Mouse (Mus musculus): ENCODE results near the gene Oas1d. TPM values are rescaled to one million over a fixed set of nuclear protein-coding genes. Genes with fewer than 3 reads are reported as not detected.

The Oas1d gene
- total RNA-seq, 2 experiments from 2014 or later: not detected

DNA sequence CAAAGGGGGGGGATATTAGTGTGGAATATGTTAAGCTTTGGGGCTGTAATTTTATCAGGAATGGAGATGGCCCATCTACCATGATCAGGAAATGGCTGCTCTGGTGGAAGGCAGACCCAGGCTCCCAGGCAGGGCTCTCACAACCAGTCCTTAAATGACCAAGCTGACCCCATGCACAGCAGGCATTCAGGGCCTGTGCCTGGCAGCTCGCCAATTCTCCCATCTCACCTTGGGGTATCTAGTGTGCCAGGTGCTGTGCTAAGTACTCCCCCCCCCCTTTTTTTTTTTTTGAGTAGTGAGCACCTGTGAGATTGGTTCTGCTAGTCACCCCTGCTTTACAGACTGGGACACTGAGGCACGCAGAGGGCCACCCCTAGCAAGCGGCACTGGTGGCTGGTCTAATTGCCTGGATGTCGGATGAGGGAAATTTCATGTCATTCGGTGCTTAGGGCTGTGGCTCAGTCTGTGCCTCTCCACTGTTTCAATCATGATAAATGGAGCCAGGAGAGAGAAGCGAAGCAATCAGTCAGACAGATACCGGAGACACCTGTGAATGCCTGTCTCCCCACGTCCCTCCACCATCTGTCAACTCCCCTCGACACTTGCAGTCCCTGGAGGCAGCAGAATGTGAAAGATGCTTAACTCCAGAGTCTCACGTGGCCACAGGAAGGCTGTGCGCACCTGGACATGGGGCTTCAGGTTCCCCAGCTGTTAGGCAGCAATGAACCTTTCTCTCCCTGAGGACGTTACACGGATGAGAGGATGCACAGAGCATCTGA, 53.2 kb downstream of the Oas1d start:
- no peak for TF ChIP-seq CTCF (conservative IDR thresholded peaks at IDR 0.05)
- no peak for DNase-seq (ENCODE audit: low spot score in 2 of 2)
- no peak overlapping the region for H3K4me3 ChIP-seq
- peak overlapping the region; percentile 37 for H3K27ac ChIP-seq

DNA sequence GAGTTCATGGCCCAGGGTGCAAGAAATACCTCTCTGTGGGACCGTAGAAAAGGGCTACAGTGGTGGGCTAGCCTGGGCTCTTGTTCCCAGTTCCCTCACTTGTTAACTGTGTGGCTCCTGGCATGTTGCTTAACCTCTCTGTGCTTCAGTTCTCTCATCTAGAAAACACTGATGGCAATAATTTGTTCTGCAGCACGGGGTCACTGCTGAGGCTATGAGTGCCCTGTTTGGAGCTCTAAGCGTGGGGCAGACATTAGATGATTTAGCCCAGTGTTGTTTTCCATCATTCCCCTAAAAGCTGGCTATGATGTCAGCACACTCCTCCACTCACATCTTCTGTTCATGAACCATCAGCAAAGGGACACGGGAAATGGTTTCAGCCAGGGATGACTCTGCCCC, 53.8 kb downstream of the Oas1d start:
- peak; percentile 50 for TF ChIP-seq CTCF (conservative IDR thresholded peaks at IDR 0.05)
- H3K4me3 ChIP-seq: no peak overlapping the region
- peak overlapping the region; percentile 37 for H3K27ac ChIP-seq
- no peak for DNase-seq (ENCODE audit: low spot score in 2 of 2)

DNA sequence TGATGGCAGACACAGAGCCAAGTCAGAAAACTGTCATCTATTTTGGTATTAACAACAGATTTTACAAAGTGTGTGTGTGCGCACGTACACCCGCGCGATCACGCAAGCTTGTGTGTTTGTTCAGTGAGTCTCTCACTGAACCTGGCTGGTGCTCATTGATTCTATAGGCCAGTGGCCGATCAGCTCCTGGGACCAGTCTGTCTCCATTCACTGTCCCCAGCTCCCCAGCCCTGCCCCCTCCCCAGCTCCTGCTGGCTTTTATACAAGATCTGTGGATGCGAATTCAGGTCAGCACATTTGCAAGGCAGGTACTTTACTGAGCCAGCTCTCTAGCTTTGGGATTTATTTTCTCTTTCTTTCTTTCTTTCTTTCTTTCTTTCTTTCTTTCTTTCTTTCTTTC, 54.5 kb downstream of the Oas1d start:
- H3K27ac ChIP-seq: peak overlapping the region; percentile 37
- H3K4me3 ChIP-seq: no peak overlapping the region
- DNase-seq (ENCODE audit: low spot score in 2 of 2): no peak
- no peak for TF ChIP-seq CTCF (conservative IDR thresholded peaks at IDR 0.05)

DNA sequence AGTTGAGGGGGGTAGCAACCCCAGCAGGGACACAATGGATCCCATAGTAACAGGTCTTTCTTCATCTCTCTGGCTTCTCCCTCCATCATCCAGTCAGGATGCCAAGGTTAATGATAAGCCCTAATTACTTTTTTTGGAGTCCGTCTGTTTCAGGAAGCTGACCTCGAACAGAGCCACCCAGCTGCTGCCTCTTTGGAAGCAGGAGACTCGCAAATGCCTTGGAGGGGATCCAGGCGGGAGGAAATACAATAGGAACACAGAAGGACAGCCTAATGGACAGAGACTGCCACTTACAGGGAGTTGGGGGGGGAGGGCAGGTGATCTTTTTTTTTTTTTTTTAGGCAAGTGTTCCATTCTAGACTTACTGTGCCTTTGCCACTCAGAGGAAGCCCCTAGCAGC, 55.4 kb downstream of the Oas1d start:
- peak; percentile 24 to 54 for DNase-seq (ENCODE audit: low spot score in 2 of 2)
- Histone ChIP-seq H3K27ac (peak overlapping the region; percentile 37; the same call in 1 of the 2 replicates), H3K4me3 (no peak overlapping the region)
- TF ChIP-seq CTCF (conservative IDR thresholded peaks at IDR 0.05): no peak

Other genes with a start within 250 kb of the Oas1d start
- gene Dtx1, start 202.6 kb upstream of the Oas1d start, total RNA-seq (2021): 10 to 100 TPM; 70.9 to 73.9 TPM
- not detected for gene Oas2, start 164.7 kb upstream of the Oas1d start, total RNA-seq (2021)
- gene Oas3, start 136.9 kb upstream of the Oas1d start, total RNA-seq (2021): not detected
- gene Oas1e, start 119.0 kb upstream of the Oas1d start, total RNA-seq (2021): not detected
- gene Oas1c, start 102.0 kb upstream of the Oas1d start, total RNA-seq (2021): 1 to 10 TPM in 1 of 2 experiments, under 1 TPM in 1; 0.26 to 1.4 TPM
- gene Oas1f, start 67.2 kb upstream of the Oas1d start, total RNA-seq (2021): not detected
- not detected for gene Oas1h, start 53.1 kb upstream of the Oas1d start, total RNA-seq (2021)
- gene Oas1g, start 26.9 kb upstream of the Oas1d start, total RNA-seq (2021): not detected
- gene Oas1a, start 7.0 kb upstream of the Oas1d start, total RNA-seq (2021): under 1 TPM in 1 of 2 experiments, not detected in 1; 0.29 TPM
- gene Rph3a, start 95.6 kb downstream of the Oas1d start, total RNA-seq (2021): 100 to 1,000 TPM; 226 to 235 TPM